Comparison of ENCODE assay signal across 8 mouse cellular contexts in the genomic region with DNA sequence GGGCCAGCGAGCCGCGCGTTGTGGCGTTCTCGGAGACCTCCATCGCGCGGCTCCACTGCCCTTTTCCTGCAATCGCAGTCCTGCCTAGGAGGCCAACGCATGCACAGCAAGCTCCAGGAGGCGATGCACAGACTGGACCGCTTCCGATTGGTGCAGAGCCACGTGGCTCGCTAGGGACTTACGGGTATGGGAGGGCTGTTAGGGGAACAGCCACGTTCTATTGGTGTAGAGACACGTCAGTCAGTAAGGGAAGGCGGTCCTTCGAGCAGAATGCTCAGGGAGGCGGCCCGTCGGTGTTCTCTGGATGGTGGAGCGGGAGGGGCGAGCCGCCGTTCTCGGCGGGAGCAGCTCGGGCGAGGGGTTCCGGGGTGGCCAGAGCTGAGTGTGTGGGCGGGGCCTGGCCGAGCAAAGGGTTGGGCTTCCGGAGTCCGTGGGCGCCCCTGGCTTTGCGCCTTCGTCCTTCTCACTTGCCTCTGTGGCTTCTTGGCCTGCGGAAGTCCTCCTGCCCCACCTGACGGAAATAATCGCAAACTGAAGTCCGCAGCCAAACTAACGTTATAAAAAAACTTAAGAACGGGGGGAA. TPM values are rescaled to one million over a fixed set of nuclear protein-coding genes. Genes with fewer than 3 reads are reported as not detected.
A peak's percentile ranks its signal among the peaks of the same experiment; 100 is the strongest.
DNase-seq lines count a peak whose midpoint lies in the region; ATAC-seq and TF ChIP-seq lines count a peak whose summit lies in the region.

A gene (minus strand): TSS at position 164 of the 583 bp plus-strand sequence.

- H3K4me3 ChIP-seq in E14TG2a.4 (replicated peaks; ENCODE audit: low read length) = peak within 1 kb of the TSS; percentile 90
- peak within 1 kb of the TSS; percentile 71 for H3K4me3 ChIP-seq in forebrain, embryonic 12.5 days (replicated peaks)
- peak within 1 kb of the TSS; percentile 59 for H3K4me3 ChIP-seq in heart, postnatal 0 days (ENCODE audit: low read depth, low read length)
- H3K4me3 ChIP-seq in liver, embryonic 16.5 days (ENCODE audit: low read depth, low read length) = peak within 1 kb of the TSS; percentile 73
- H3K4me3 ChIP-seq in neural tube, embryonic 13.5 days = peak within 1 kb of the TSS; percentile 71
- H3K4me3 ChIP-seq in testis, adult 2 months (ENCODE audit: control insufficient read depth, low read depth, low read length) = peak within 1 kb of the TSS; percentile 75

- peak within 1 kb of the TSS; percentile 73 for H3K4me2 ChIP-seq in forebrain, embryonic 12.5 days
- H3K4me2 ChIP-seq in heart, postnatal 0 days (ENCODE audit: low read depth, low read length) = peak within 1 kb of the TSS; percentile 81
- H3K4me2 ChIP-seq in liver, embryonic 16.5 days (ENCODE audit: low read depth, low read length) = peak within 1 kb of the TSS; percentile 95
- peak within 1 kb of the TSS; percentile 83 for H3K4me2 ChIP-seq in neural tube, embryonic 13.5 days

- peaks cover 4% of the 10 kb centered on the region; the same call in 1 of the 2 replicates for H3K9me3 ChIP-seq in E14TG2a.4 (ENCODE audit: low read length)
- 0 out of 2 replicates have a peak, but pooled peaks cover 2% of the 10 kb centered on the region for H3K9me3 ChIP-seq in forebrain, embryonic 12.5 days
- H3K9me3 ChIP-seq in heart, postnatal 0 days (replicated peaks; ENCODE audit: control insufficient read depth, low read length) = 0 out of 2 replicates have a peak, but pooled peaks cover 4% of the 10 kb centered on the region
- no peaks in the 10 kb centered on the region for H3K9me3 ChIP-seq in liver, embryonic 16.5 days (replicated peaks; ENCODE audit: control insufficient read depth, low read length)
- H3K9me3 ChIP-seq in neural tube, embryonic 13.5 days = no peaks in the 10 kb centered on the region

- TF ChIP-seq EP300 in heart, postnatal 0 days (IDR thresholded peaks at IDR 0.05; ENCODE audit: low read depth) = no peak

- peak; percentile 99 for DNase-seq in c-Kit-positive CD71-positive TER-119-positive erythroid progenitor cells, embryonic 14.5 days (ENCODE audit: low spot score)
- peak; percentile 98 for DNase-seq in heart, postnatal 0 days (ENCODE audit: low spot score)
- peak; percentile 98 for DNase-seq in kidney, postnatal 4 days

- peak within 1 kb of the TSS; percentile 90 for H3K27ac ChIP-seq in forebrain, embryonic 12.5 days
- peak within 1 kb of the TSS; percentile 88 for H3K27ac ChIP-seq in heart, postnatal 0 days (ENCODE audit: low read depth)
- H3K27ac ChIP-seq in liver, embryonic 16.5 days (ENCODE audit: low read length) = peak within 1 kb of the TSS; percentile 80
- peak within 1 kb of the TSS; percentile 94 for H3K27ac ChIP-seq in neural tube, embryonic 13.5 days (replicated peaks)
- peak within 1 kb of the TSS; percentile 90 for H3K27ac ChIP-seq in testis, adult 2 months (ENCODE audit: control insufficient read depth, insufficient read depth, low read depth, low read length)

- peak within 1 kb of the TSS; percentile 66 for H3K9ac ChIP-seq in forebrain, embryonic 12.5 days
- peak within 1 kb of the TSS; percentile 49 for H3K9ac ChIP-seq in heart, postnatal 0 days (replicated peaks; ENCODE audit: low read depth, low read length)
- peak within 1 kb of the TSS; percentile 62 for H3K9ac ChIP-seq in liver, embryonic 16.5 days (ENCODE audit: low read depth, low read length)
- H3K9ac ChIP-seq in neural tube, embryonic 13.5 days = peak within 1 kb of the TSS; percentile 86

- peak; percentile 65 for TF ChIP-seq POLR2A in testis, adult 2 months (IDR thresholded peaks at IDR 0.05; ENCODE audit: control insufficient read depth, low read depth, low read length)

- ATAC-seq in forebrain, embryonic 12.5 days (ENCODE audit: low FRiP score) = peak; percentile 100
- ATAC-seq in heart, postnatal 0 days (ENCODE audit: insufficient read depth, low read depth) = peak; percentile 100
- peak; percentile 99 for ATAC-seq in liver, embryonic 16.5 days (ENCODE audit: low read depth)
- peak; percentile 100 for ATAC-seq in neural tube, embryonic 13.5 days (ENCODE audit: low read depth)

- H3K36me3 ChIP-seq in E14TG2a.4 (ENCODE audit: insufficient read depth, low read length) = peaks cover 33% of the 10 kb centered on the region
- H3K36me3 ChIP-seq in forebrain, embryonic 12.5 days (replicated peaks) = no peaks in the 10 kb centered on the region
- peaks cover 10% of the 10 kb centered on the region for H3K36me3 ChIP-seq in heart, postnatal 0 days (replicated peaks; ENCODE audit: control insufficient read depth, insufficient read depth, low read length)
- no peaks in the 10 kb centered on the region for H3K36me3 ChIP-seq in liver, embryonic 16.5 days (ENCODE audit: control insufficient read depth, insufficient read depth)
- H3K36me3 ChIP-seq in neural tube, embryonic 13.5 days = no peaks in the 10 kb centered on the region
- H3K36me3 ChIP-seq in testis, adult 2 months (ENCODE audit: control insufficient read depth, insufficient read depth, low read length) = no peaks in the 10 kb centered on the region

- TF ChIP-seq CTCF in E14TG2a.4 (conservative IDR thresholded peaks at IDR 0.05; ENCODE audit: low read length) = no peak
- peak; percentile 28 for TF ChIP-seq CTCF in heart, postnatal 0 days (IDR thresholded peaks at IDR 0.05; ENCODE audit: low read depth)
- 0 out of 2 replicates have a peak, but pooled peaks have one; percentile 2 for TF ChIP-seq CTCF in testis, adult 2 months (IDR thresholded peaks at IDR 0.05; ENCODE audit: control insufficient read depth, insufficient read depth, insufficient replicate concordance, low read depth, low read length)

- under 1% methylated on average over 46 of the region's 46 CpGs for WGBS in forebrain, embryonic 12.5 days
- under 1% methylated on average over 46 of the region's 46 CpGs for WGBS in heart, postnatal 0 days
- WGBS in liver, embryonic 16.5 days (ENCODE audit: insufficient replicate concordance) = 1% methylated on average over 45 of the region's 46 CpGs
- WGBS in neural tube, embryonic 13.5 days = under 1% methylated on average over 46 of the region's 46 CpGs

- H3K27me3 ChIP-seq in E14TG2a.4 (ENCODE audit: insufficient read depth, low read length) = no peaks in the 10 kb centered on the region
- H3K27me3 ChIP-seq in forebrain, embryonic 12.5 days = no peaks in the 10 kb centered on the region
- no peaks in the 10 kb centered on the region for H3K27me3 ChIP-seq in heart, postnatal 0 days (ENCODE audit: control insufficient read depth, insufficient read depth, low read length)
- no peaks in the 10 kb centered on the region for H3K27me3 ChIP-seq in liver, embryonic 16.5 days (ENCODE audit: control insufficient read depth, insufficient read depth, low read depth, low read length)
- H3K27me3 ChIP-seq in neural tube, embryonic 13.5 days = no peaks in the 10 kb centered on the region
- H3K27me3 ChIP-seq in testis, adult 2 months (ENCODE audit: control insufficient read depth, insufficient read depth, low read length) = no peaks in the 10 kb centered on the region

- H3K4me1 ChIP-seq in E14TG2a.4 (replicated peaks; ENCODE audit: low read depth, low read length) = peaks cover 29% of the 10 kb centered on the region
- peaks cover 12% of the 10 kb centered on the region for H3K4me1 ChIP-seq in forebrain, embryonic 12.5 days
- 0 out of 2 replicates have a peak, but pooled peaks cover 4% of the 10 kb centered on the region for H3K4me1 ChIP-seq in heart, postnatal 0 days (ENCODE audit: control insufficient read depth, insufficient read depth)
- H3K4me1 ChIP-seq in liver, embryonic 16.5 days (ENCODE audit: control insufficient read depth, low read depth, low read length) = peaks cover 8% of the 10 kb centered on the region
- peaks cover 12% of the 10 kb centered on the region for H3K4me1 ChIP-seq in neural tube, embryonic 13.5 days (replicated peaks)
- peaks cover 5% of the 10 kb centered on the region for H3K4me1 ChIP-seq in testis, adult 2 months (ENCODE audit: control insufficient read depth, insufficient read depth, low read length)

RNA-seq across cellular contexts. Expression of the gene that starts here (rescaled TPM):
- polyA plus RNA-seq in forebrain, embryonic 12.5 days (2016; fragmentation: Nextera tagmentation; extraction: Ambion mirVana) = 6.9 and 7.9 TPM in 2 replicates
- total RNA-seq in heart, postnatal 0 days (2014; rRNA removed; ENCODE audit: low replicate concordance) = 1.6 and 4.3 TPM in 2 replicates
- 3.9 and 4.7 TPM in 2 replicates for polyA plus RNA-seq in heart, postnatal 0 days (2015; fragmentation: Nextera tagmentation; extraction: Ambion mirVana)
- 1.2 and 1.8 TPM in 2 replicates for polyA plus RNA-seq in liver, embryonic 16.5 days (2015; fragmentation: Nextera tagmentation; extraction: Ambion mirVana)
- polyA plus RNA-seq in neural tube, embryonic 13.5 days (2015; fragmentation: Nextera tagmentation; extraction: Ambion mirVana) = 6.2 and 7.0 TPM in 2 replicates
- polyA plus RNA-seq in testis, adult 2 months (2012; rRNA removed) = 7.6 and 9.1 TPM in 2 replicates

Comparison
In these comparisons a context has a peak if more than half of its experiments do, and no peak if none do; other contexts are left out.
1. Peak in every context shown above with its lines: DNase-seq, ATAC-seq, H3K4me3 ChIP-seq and H3K27ac ChIP-seq.